Mouse (Mus musculus): ENCODE data around the gene Ucp3. TPM values are rescaled to one million over a fixed set of nuclear protein-coding genes. Genes with fewer than 3 reads are reported as not detected.

The Ucp3 gene
- total and polyA plus RNA-seq, 3 experiments = 0.13 TPM; not detected in 2

- Histone ChIP-seq H3K27me3 (replicated peaks) (no peaks in the 10 kb centered on the region), H3K4me3 (replicated peaks in 1 of 3; ENCODE audit: low read depth in 2 of 3, low read length in 2 of 3, poor library complexity in 1 of 3) (no peak overlapping the region), H3K4me1 (ENCODE audit: control insufficient read depth in 1 of 2, insufficient read depth in 2 of 2) (peaks cover 0 to 13% of the 10 kb centered on the region in 2 experiments; a peak in 2 of 4 replicates), H3K27ac (ENCODE audit: insufficient read depth, low read depth) (no peak overlapping the region), H3K9me3 (replicated peaks; ENCODE audit: low read length) (no peaks in the 10 kb centered on the region), H3K36me3 (replicated peaks in 1 of 2; ENCODE audit: control insufficient read depth in 1 of 2, insufficient read depth in 1 of 2, low read length in 1 of 2) (peaks cover 0 to 12% of the 10 kb centered on the region in 2 experiments), H3K4me2 (ENCODE audit: insufficient read depth, low read depth, poor library complexity, severe bottlenecking) (no peak overlapping the region), H3K9ac (ENCODE audit: insufficient read depth, low read depth) (no peak overlapping the region), H3K79me2 (replicated peaks; ENCODE audit: control insufficient read depth, extremely low read depth, insufficient read depth, poor library complexity, severe bottlenecking) (0 out of 2 replicates have a peak, but pooled peaks cover 5% of the 10 kb centered on the region)
- DNase-seq (ENCODE audit: extremely low read depth) = no peak
- dilution Hi-C loops (cut with MboI; ENCODE audit: extremely low pct_ligation_motif_present, extremely low pct_unique_long_range_greater_than_20kb, low sequenced_read_pairs) = no loop called here
- TF ChIP-seq POLR2A (IDR thresholded peaks at IDR 0.05; ENCODE audit: low read depth, low read length) (no peak), ZKSCAN1 (IDR thresholded peaks at IDR 0.05; ENCODE audit: borderline replicate concordance, low read depth, low read length) (no peak), MEF2A (IDR thresholded peaks at IDR 0.05; ENCODE audit: borderline replicate concordance, low read depth, low read length) (no peak)
- in situ Hi-C loops (cut with MboI; ENCODE audit: low pct_ligation_motif_present, low pct_unique_long_range_greater_than_20kb, low sequenced_read_pairs) = no loop called here
Observed at GRCm38 (mm10) chr7:100533503-100533902, 60.7 kb downstream of the Ucp3 start.

- no peak for DNase-seq (ENCODE audit: extremely low read depth)
- H3K9ac ChIP-seq (ENCODE audit: insufficient read depth, low read depth) = no peak overlapping the region
- in situ Hi-C loops (cut with MboI; ENCODE audit: low pct_ligation_motif_present, low pct_unique_long_range_greater_than_20kb, low sequenced_read_pairs) (no loop called here), dilution Hi-C loops (cut with MboI; ENCODE audit: extremely low pct_ligation_motif_present, extremely low pct_unique_long_range_greater_than_20kb, low sequenced_read_pairs) (no loop called here)
- no peaks in the 10 kb centered on the region for H3K9me3 ChIP-seq (replicated peaks; ENCODE audit: low read length)
- H3K79me2 ChIP-seq (replicated peaks; ENCODE audit: control insufficient read depth, extremely low read depth, insufficient read depth, poor library complexity, severe bottlenecking) = 0 out of 2 replicates have a peak, but pooled peaks cover 5% of the 10 kb centered on the region
- peaks cover 0 to 13% of the 10 kb centered on the region in 2 experiments; a peak in 2 of 4 replicates for H3K4me1 ChIP-seq (ENCODE audit: control insufficient read depth in 1 of 2, insufficient read depth in 2 of 2)
- no peak for TF ChIP-seq JUN (IDR thresholded peaks at IDR 0.05; ENCODE audit: insufficient read depth, low read depth, low read length)
- TF ChIP-seq EP300 (IDR thresholded peaks at IDR 0.05; ENCODE audit: low read length) = no peak
- TF ChIP-seq HCFC1 (IDR thresholded peaks at IDR 0.05; ENCODE audit: low read depth, low read length) = no peak
- no peak for TF ChIP-seq ELF1 (IDR thresholded peaks at IDR 0.05; ENCODE audit: low read depth, low read length)
- no peak for TF ChIP-seq CTCF (conservative IDR thresholded peaks at IDR 0.05 in 1 of 2, IDR thresholded peaks at IDR 0.05 in 1 of 2; ENCODE audit: low read depth in 2 of 2, low read length in 2 of 2)
- TF ChIP-seq TCF12 (IDR thresholded peaks at IDR 0.05; ENCODE audit: low read depth, low read length) = no peak
- TF ChIP-seq JUND (conservative IDR thresholded peaks at IDR 0.05; ENCODE audit: low read depth, low read length) = no peak
- no peak for TF ChIP-seq MAZ (IDR thresholded peaks at IDR 0.05; ENCODE audit: low read depth, low read length)
- TF ChIP-seq ZKSCAN1 (IDR thresholded peaks at IDR 0.05; ENCODE audit: borderline replicate concordance, low read depth, low read length) = no peak
- TF ChIP-seq RCOR1 (conservative IDR thresholded peaks at IDR 0.05; ENCODE audit: low read depth, low read length) = no peak
- no peak for TF ChIP-seq CHD2 (IDR thresholded peaks at IDR 0.05; ENCODE audit: low read length)
- TF ChIP-seq USF1 (IDR thresholded peaks at IDR 0.05; ENCODE audit: low read depth, low read length) = no peak
- no peak for TF ChIP-seq POLR2A (IDR thresholded peaks at IDR 0.05; ENCODE audit: low read depth, low read length)
- TF ChIP-seq SMC3 (IDR thresholded peaks at IDR 0.05; ENCODE audit: low read depth, low read length) = no peak
- TF ChIP-seq MEF2A (IDR thresholded peaks at IDR 0.05; ENCODE audit: borderline replicate concordance, low read depth, low read length) = no peak
- TF ChIP-seq UBTF (IDR thresholded peaks at IDR 0.05; ENCODE audit: low read depth, low read length) = no peak
- H3K4me3 ChIP-seq (replicated peaks in 1 of 3; ENCODE audit: low read depth in 2 of 3, low read length in 2 of 3, poor library complexity in 1 of 3) = no peak overlapping the region
- H3K36me3 ChIP-seq (replicated peaks in 1 of 2; ENCODE audit: control insufficient read depth in 1 of 2, insufficient read depth in 1 of 2, low read length in 1 of 2) = peaks cover 5 to 19% of the 10 kb centered on the region in 2 experiments
- H3K4me2 ChIP-seq (ENCODE audit: insufficient read depth, low read depth, poor library complexity, severe bottlenecking) = no peak overlapping the region
- H3K27ac ChIP-seq (ENCODE audit: insufficient read depth, low read depth) = no peak overlapping the region
- H3K27me3 ChIP-seq (replicated peaks) = no peaks in the 10 kb centered on the region
Observed at GRCm38 (mm10) chr7:100534216-100534615, 61.4 kb downstream of the Ucp3 start.
